Mouse (Mus musculus): ENCODE data around the gene Ikbke. TPM values are rescaled to one million over a fixed set of nuclear protein-coding genes. Genes with fewer than 3 reads are reported as not detected.

The Ikbke gene
- total and polyA plus RNA-seq, 3 experiments, result 14.0 to 43.8 (median 29.5) TPM

GRCm38 (mm10) chr1:131207531-131207930 is 71.9 kb downstream of the Ikbke start:
- Histone ChIP-seq H3K79me2 (replicated peaks; ENCODE audit: control insufficient read depth, extremely low read depth, insufficient read depth, poor library complexity, severe bottlenecking) (no peaks in the 10 kb centered on the region), H3K9ac (ENCODE audit: insufficient read depth, low read depth) (no peak overlapping the region), H3K9me3 (replicated peaks; ENCODE audit: low read length) (no peaks in the 10 kb centered on the region), H3K4me3 (replicated peaks in 1 of 3; ENCODE audit: low read depth in 2 of 3, low read length in 2 of 3, poor library complexity in 1 of 3) (no peak overlapping the region), H3K4me1 (ENCODE audit: control insufficient read depth in 1 of 2, insufficient read depth in 2 of 2) (peaks cover 18 to 27% of the 10 kb centered on the region in 2 experiments), H3K27ac (ENCODE audit: insufficient read depth, low read depth) (no peak overlapping the region), H3K27me3 (replicated peaks) (no peaks in the 10 kb centered on the region), H3K36me3 (replicated peaks in 1 of 2; ENCODE audit: control insufficient read depth in 1 of 2, insufficient read depth in 1 of 2, low read length in 1 of 2) (no peaks in the 10 kb centered on the region), H3K4me2 (ENCODE audit: insufficient read depth, low read depth, poor library complexity, severe bottlenecking) (no peak overlapping the region)
- peak; percentile 55 for DNase-seq (ENCODE audit: extremely low read depth)
- dilution Hi-C loops (cut with MboI; ENCODE audit: extremely low pct_ligation_motif_present, extremely low pct_unique_long_range_greater_than_20kb, low sequenced_read_pairs) (no loop called here), in situ Hi-C loops (cut with MboI; ENCODE audit: low pct_ligation_motif_present, low pct_unique_long_range_greater_than_20kb, low sequenced_read_pairs) (no loop called here)
- TF ChIP-seq RCOR1 (conservative IDR thresholded peaks at IDR 0.05; ENCODE audit: low read depth, low read length) (no peak), SMC3 (IDR thresholded peaks at IDR 0.05; ENCODE audit: low read depth, low read length) (peak; percentile 94), NRF1 (IDR thresholded peaks at IDR 0.05; ENCODE audit: low read depth, low read length) (no peak), CHD2 (IDR thresholded peaks at IDR 0.05; ENCODE audit: low read length) (no peak), BHLHE40 (IDR thresholded peaks at IDR 0.05; ENCODE audit: low read depth, low read length) (no peak), MEF2A (IDR thresholded peaks at IDR 0.05; ENCODE audit: borderline replicate concordance, low read depth, low read length) (no peak), UBTF (IDR thresholded peaks at IDR 0.05; ENCODE audit: low read depth, low read length) (no peak), EP300 (IDR thresholded peaks at IDR 0.05; ENCODE audit: low read length) (no peak), E2F4 (IDR thresholded peaks at IDR 0.05; ENCODE audit: insufficient replicate concordance, low read depth, low read length) (no peak), JUND (conservative IDR thresholded peaks at IDR 0.05; ENCODE audit: low read depth, low read length) (no peak), MXI1 (IDR thresholded peaks at IDR 0.05; ENCODE audit: low read depth, low read length) (no peak), JUN (IDR thresholded peaks at IDR 0.05; ENCODE audit: insufficient read depth, low read depth, low read length) (no peak), CTCF (conservative IDR thresholded peaks at IDR 0.05 in 1 of 2, IDR thresholded peaks at IDR 0.05 in 1 of 2; ENCODE audit: low read depth in 2 of 2, low read length in 2 of 2) (peak; percentile 25 to 92; a peak in 3 of 4 replicates), ELF1 (IDR thresholded peaks at IDR 0.05; ENCODE audit: low read depth, low read length) (no peak), RAD21 (IDR thresholded peaks at IDR 0.05; ENCODE audit: low read depth, low read length) (peak; percentile 77), ZKSCAN1 (IDR thresholded peaks at IDR 0.05; ENCODE audit: borderline replicate concordance, low read depth, low read length) (no peak), NELFE (IDR thresholded peaks at IDR 0.05; ENCODE audit: low read depth, low read length) (no peak), POLR2A (IDR thresholded peaks at IDR 0.05; ENCODE audit: low read depth, low read length) (no peak), ZC3H11A (IDR thresholded peaks at IDR 0.05; ENCODE audit: low read depth, low read length) (peak; percentile 42; the same call in 1 of the 2 replicates), ETS1 (conservative IDR thresholded peaks at IDR 0.05; ENCODE audit: low read depth, low read length) (no peak), MAX (IDR thresholded peaks at IDR 0.05; ENCODE audit: low read length) (no peak), MAFK (IDR thresholded peaks at IDR 0.05; ENCODE audit: insufficient replicate concordance, low read length) (no peak), MAZ (IDR thresholded peaks at IDR 0.05; ENCODE audit: low read depth, low read length) (0 out of 2 replicates have a peak, but pooled peaks have one; percentile 50), MYC (IDR thresholded peaks at IDR 0.05; ENCODE audit: low read depth, low read length) (no peak), SIN3A (IDR thresholded peaks at IDR 0.05; ENCODE audit: low read length) (no peak), IRF4 (IDR thresholded peaks at IDR 0.05; ENCODE audit: low read depth, low read length) (peak; percentile 40; the same call in 1 of the 2 replicates), TCF12 (IDR thresholded peaks at IDR 0.05; ENCODE audit: low read depth, low read length) (no peak), USF2 (conservative IDR thresholded peaks at IDR 0.05; ENCODE audit: low read depth, low read length) (no peak)
